Mouse (Mus musculus): ENCODE measurements around the gene Cep41.

DNA sequence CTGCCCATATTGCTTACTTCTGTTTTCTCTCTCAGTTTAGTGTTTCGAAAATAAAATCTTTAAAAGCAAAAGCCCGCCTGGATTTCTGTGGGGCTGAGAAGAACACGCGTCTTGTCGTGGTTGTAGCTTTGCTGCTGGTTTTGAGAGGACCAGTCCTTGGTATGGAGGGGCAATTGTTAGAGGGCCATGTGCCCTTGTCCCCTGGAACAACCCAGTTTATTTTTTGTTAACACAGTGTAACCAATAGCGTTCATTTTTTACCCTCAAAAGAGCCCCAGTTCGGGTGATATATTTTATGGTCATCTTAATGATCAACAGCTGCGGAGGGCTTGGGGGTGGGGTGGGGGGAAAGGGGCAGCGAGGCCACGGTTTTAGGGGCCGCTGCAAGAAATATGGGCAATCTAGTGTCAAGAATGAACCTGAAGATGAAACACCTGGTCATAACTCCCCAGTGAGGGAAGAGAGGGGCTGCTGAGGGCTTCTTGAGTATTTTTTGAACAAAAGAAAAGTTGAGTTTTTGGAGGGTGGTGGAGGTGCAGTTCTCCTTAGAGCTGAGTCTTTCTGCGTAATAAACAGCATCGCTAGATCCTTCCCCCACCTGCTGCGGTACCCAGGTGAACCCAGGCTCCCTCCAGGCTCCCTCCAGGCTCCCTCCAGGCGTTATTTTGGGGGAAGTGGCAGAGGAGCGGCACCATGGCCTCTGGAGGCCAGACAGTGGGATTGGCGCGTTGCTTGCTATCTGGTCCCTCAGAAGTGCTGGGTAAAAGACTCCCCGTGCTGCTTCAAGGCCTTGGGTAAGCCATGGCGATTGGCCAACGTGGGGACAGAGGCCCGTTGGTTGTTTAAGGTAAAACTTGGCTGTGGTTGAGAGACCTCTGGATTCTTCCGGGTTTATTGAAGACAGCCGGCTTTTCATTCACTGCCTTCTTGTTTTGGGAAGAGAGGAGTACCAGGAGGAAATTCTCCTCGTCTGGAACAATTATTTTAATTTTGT, 17.1 kb upstream of the Cep41 start:
- TF ChIP-seq CTCF (IDR thresholded peaks at IDR 0.05; ENCODE audit: insufficient read depth, low read length) (no peak), POLR2A (IDR thresholded peaks at IDR 0.05; ENCODE audit: borderline replicate concordance, extremely low read depth, low read depth, low read length) (no peak)

Data from lung, adult 2 months (tissue).